Mouse (Mus musculus) kidney, embryonic 16.5 days (tissue): ENCODE measurements around the gene Hid1. TPM values are rescaled to one million over a fixed set of nuclear protein-coding genes. Genes with fewer than 3 reads are reported as not detected.

ENCODE experiments used
- ATAC-seq: fragments of 200-750 bp; cut with Nextera tagmentation; 2 replicates; pipeline ENCODE4 v1.8.0; 2017; ENCODE audit warnings: moderate TSS enrichment; ENCODE audit not compliant: low FRiP score, low TSS enrichment
- H3K27ac ChIP-seq: fragments of 300-500 bp; sonication (generic); 2 replicates; pipeline ENCODE4 v1.5.1; 2014; ENCODE audit warnings: low read length
- H3K27me3 ChIP-seq: fragments of 300-500 bp; sonication (generic); 2 replicates; pipeline ENCODE4 v1.6.1; 2014; ENCODE audit warnings: low read length, control low read depth, mixed read lengths; ENCODE audit not compliant: insufficient read depth
- H3K36me3 ChIP-seq: fragments of 300-500 bp; sonication (generic); 2 replicates; pipeline ENCODE4 v1.6.1; 2014; ENCODE audit warnings: low read length, control low read depth, mixed read lengths; ENCODE audit not compliant: insufficient read depth
- H3K4me1 ChIP-seq: fragments of 300-500 bp; sonication (generic); 2 replicates; pipeline ENCODE4 v1.6.1; 2014; ENCODE audit warnings: low read length, control low read depth, mixed read lengths; ENCODE audit not compliant: insufficient read depth
- H3K4me2 ChIP-seq: fragments of 300-500 bp; sonication (generic); replicated peaks from 2 replicates; pipeline ENCODE4 v1.6.1; 2014; ENCODE audit warnings: low read depth, low read length
- H3K4me3 ChIP-seq: fragments of 300-500 bp; sonication (generic); 2 replicates; pipeline ENCODE4 v1.5.1; 2014; ENCODE audit warnings: mild to moderate bottlenecking, low read length
- H3K9ac ChIP-seq: fragments of 300-500 bp; sonication (generic); replicated peaks from 2 replicates; pipeline ENCODE4 v1.6.1; 2014; ENCODE audit warnings: low read length
- H3K9me3 ChIP-seq: fragments of 300-500 bp; sonication (generic); 2 replicates; pipeline ENCODE4 v1.6.1; 2016; ENCODE audit warnings: low read length, control low read depth
- WGBS: fragments of 180-500 bp; shearing (Covaris S2); extraction: QIAGEN DNeasy Blood & Tissue Kit; methylation state at CpG from one replicate; pipeline ENCODE4 v1.1.7; 2014; 5-methylcytosine and 5-hydroxymethylcytosine counted together
- polyA plus RNA-seq: library from polyadenylated mRNA; unstranded; fragments of >200 nt; fragmentation: Nextera tagmentation; extraction: Ambion mirVana; gene quantifications from 2 replicates; pipeline ENCODE4 v1.2.1, GENCODE M21; 2015

Gene Hid1
- polyA plus RNA-seq, 1 experiment from 2014 or later = 7.9 TPM

GRCm38 (mm10) chr11:115377254-115377653, 9.7 kb upstream of the Hid1 start:
- WGBS = 81% methylated on average over 4 of the region's 4 CpGs
- Histone ChIP-seq H3K9me3 (no peaks in the 10 kb centered on the region), H3K9ac (no peak overlapping the region), H3K4me2 (no peak overlapping the region), H3K36me3 (no peaks in the 10 kb centered on the region), H3K4me3 (no peak overlapping the region), H3K4me1 (peaks cover 14% of the 10 kb centered on the region; the same call in 1 of the 2 replicates), H3K27ac (no peak overlapping the region), H3K27me3 (peaks cover 29% of the 10 kb centered on the region)
- no peak for ATAC-seq

GRCm38 (mm10) chr11:115376722-115377121, 9.2 kb upstream of the Hid1 start:
- no peaks in the 10 kb centered on the region for H3K36me3 ChIP-seq
- no peak overlapping the region for H3K27ac ChIP-seq
- H3K4me2 ChIP-seq = no peak overlapping the region
- no peak for ATAC-seq
- peaks cover 14% of the 10 kb centered on the region; the same call in 1 of the 2 replicates for H3K4me1 ChIP-seq
- H3K9me3 ChIP-seq = no peaks in the 10 kb centered on the region
- H3K9ac ChIP-seq = no peak overlapping the region
- peaks cover 30% of the 10 kb centered on the region for H3K27me3 ChIP-seq
- no peak overlapping the region for H3K4me3 ChIP-seq
- WGBS = 66% methylated on average over 7 of the region's 7 CpGs

- no peak overlapping the region for H3K27ac ChIP-seq
- no peaks in the 10 kb centered on the region for H3K9me3 ChIP-seq
- no peak for ATAC-seq
- WGBS = 63% methylated on average over 12 of the region's 12 CpGs
- H3K27me3 ChIP-seq = peaks cover 47% of the 10 kb centered on the region
- H3K4me2 ChIP-seq = peak overlapping the region; percentile 57
- H3K4me1 ChIP-seq = peaks cover 8% of the 10 kb centered on the region; the same call in 1 of the 2 replicates
- H3K36me3 ChIP-seq = no peaks in the 10 kb centered on the region
- peak overlapping the region; percentile 43; the same call in 1 of the 2 replicates for H3K9ac ChIP-seq
- peak overlapping the region; percentile 40; the same call in 1 of the 2 replicates for H3K4me3 ChIP-seq
These were observed 7.3 kb upstream of the Hid1 start for GRCm38 (mm10) chr11:115374695-115375425.

- peak; percentile 39 for ATAC-seq
These were observed 6.5 kb upstream of the Hid1 start for GRCm38 (mm10) chr11:115373805-115374694.

GRCm38 (mm10) chr11:115372737-115373136, 5.2 kb upstream of the Hid1 start:
- 45% methylated on average over 2 of the region's 2 CpGs for WGBS
- no peak overlapping the region for H3K4me2 ChIP-seq
- ATAC-seq = no peak
- H3K36me3 ChIP-seq = no peaks in the 10 kb centered on the region
- H3K4me3 ChIP-seq = no peak overlapping the region
- no peaks in the 10 kb centered on the region for H3K9me3 ChIP-seq
- no peak overlapping the region for H3K27ac ChIP-seq
- H3K9ac ChIP-seq = no peak overlapping the region
- peaks cover 8% of the 10 kb centered on the region; the same call in 1 of the 2 replicates for H3K4me1 ChIP-seq
- H3K27me3 ChIP-seq = peaks cover 65% of the 10 kb centered on the region

More at GRCm38 (mm10) chr11:115373805-115374694, 6.5 kb upstream of the Hid1 start:
- H3K4me2 ChIP-seq = peak overlapping the region; percentile 57
- H3K9me3 ChIP-seq = no peaks in the 10 kb centered on the region
- H3K9ac ChIP-seq = peak overlapping the region; percentile 43
- H3K27me3 ChIP-seq = peaks cover 55% of the 10 kb centered on the region
- no peaks in the 10 kb centered on the region for H3K36me3 ChIP-seq
- peaks cover 8% of the 10 kb centered on the region; the same call in 1 of the 2 replicates for H3K4me1 ChIP-seq
- 2% methylated on average over 30 of the region's 30 CpGs for WGBS
- H3K27ac ChIP-seq = no peak overlapping the region
- peak overlapping the region; percentile 40 for H3K4me3 ChIP-seq

- H3K36me3 ChIP-seq = no peaks in the 10 kb centered on the region
- H3K4me1 ChIP-seq = peaks cover 12% of the 10 kb centered on the region
- no peaks in the 10 kb centered on the region for H3K9me3 ChIP-seq
- ATAC-seq = no peak
- H3K9ac ChIP-seq = no peak overlapping the region
- no peak overlapping the region for H3K4me3 ChIP-seq
- 34% methylated on average over 1 of the region's 1 CpGs for WGBS
- peaks cover 70% of the 10 kb centered on the region for H3K27me3 ChIP-seq
- H3K4me2 ChIP-seq = no peak overlapping the region
- H3K27ac ChIP-seq = no peak overlapping the region
These were observed 4.5 kb upstream of the Hid1 start for GRCm38 (mm10) chr11:115372015-115372414.

- 53% methylated on average over 8 of the region's 8 CpGs for WGBS
- H3K27ac ChIP-seq = no peak overlapping the region
- H3K9ac ChIP-seq = no peak overlapping the region
- H3K4me2 ChIP-seq = no peak overlapping the region
- peaks cover 18% of the 10 kb centered on the region for H3K4me1 ChIP-seq
- no peak for ATAC-seq
- H3K9me3 ChIP-seq = no peaks in the 10 kb centered on the region
- H3K27me3 ChIP-seq = peaks cover 76% of the 10 kb centered on the region
- no peaks in the 10 kb centered on the region for H3K36me3 ChIP-seq
- no peak overlapping the region for H3K4me3 ChIP-seq
These were observed 3.8 kb upstream of the Hid1 start for GRCm38 (mm10) chr11:115371354-115371753.

GRCm38 (mm10) chr11:115370368-115370767, 2.8 kb upstream of the Hid1 start:
- Histone ChIP-seq H3K4me2 (no peak overlapping the region), H3K36me3 (no peaks in the 10 kb centered on the region), H3K4me3 (no peak overlapping the region), H3K27ac (no peak overlapping the region), H3K9ac (no peak overlapping the region), H3K4me1 (peaks cover 21% of the 10 kb centered on the region), H3K27me3 (peaks cover 70% of the 10 kb centered on the region), H3K9me3 (no peaks in the 10 kb centered on the region)
- 50% methylated on average over 7 of the region's 7 CpGs for WGBS
- ATAC-seq = no peak

GRCm38 (mm10) chr11:115366706-115367394, 706 bp downstream of the Hid1 start:
- H3K9me3 ChIP-seq = no peaks in the 10 kb centered on the region
- peaks cover 50% of the 10 kb centered on the region for H3K27me3 ChIP-seq
- WGBS = 4% methylated on average over 28 of the region's 28 CpGs
- H3K27ac ChIP-seq = no peak overlapping the region
- H3K36me3 ChIP-seq = no peaks in the 10 kb centered on the region
- H3K9ac ChIP-seq = peak overlapping the region; percentile 70
- peak; percentile 50; the same call in 1 of the 2 replicates for ATAC-seq
- H3K4me2 ChIP-seq = peak overlapping the region; percentile 96
- peaks cover 13% of the 10 kb centered on the region for H3K4me1 ChIP-seq
- peak overlapping the region; percentile 60 for H3K4me3 ChIP-seq
